Mouse (Mus musculus) C2C12 (cell line): Measurements from ENCODE around the gene Prkra.

Experiments
- CEBPB ChIP-seq: IDR thresholded peaks from one replicate; pipeline ENCODE4 v1.6.1; 2011; ENCODE audit warnings: low read depth, mild to moderate bottlenecking, control low read depth, moderate library complexity
- CTCF ChIP-seq: IDR thresholded peaks from one replicate; pipeline ENCODE4 v1.5.1; 2011; ENCODE audit not compliant: control insufficient read depth, insufficient read depth, insufficient read length
- MYOD1 ChIP-seq: IDR thresholded peaks from one replicate; pipeline ENCODE4 v1.6.1; 2011; ENCODE audit warnings: low read depth; ENCODE audit not compliant: control insufficient read depth, insufficient read length
- MYOG ChIP-seq: IDR thresholded peaks from one replicate; pipeline ENCODE4 v1.6.1; 2011; ENCODE audit not compliant: control insufficient read depth, insufficient read length; ENCODE audit errors: extremely low read depth
- USF1 ChIP-seq: IDR thresholded peaks from one replicate; pipeline ENCODE4 v1.6.1; 2011; ENCODE audit warnings: low read depth, mild to moderate bottlenecking, control low read depth, moderate library complexity

DNA sequence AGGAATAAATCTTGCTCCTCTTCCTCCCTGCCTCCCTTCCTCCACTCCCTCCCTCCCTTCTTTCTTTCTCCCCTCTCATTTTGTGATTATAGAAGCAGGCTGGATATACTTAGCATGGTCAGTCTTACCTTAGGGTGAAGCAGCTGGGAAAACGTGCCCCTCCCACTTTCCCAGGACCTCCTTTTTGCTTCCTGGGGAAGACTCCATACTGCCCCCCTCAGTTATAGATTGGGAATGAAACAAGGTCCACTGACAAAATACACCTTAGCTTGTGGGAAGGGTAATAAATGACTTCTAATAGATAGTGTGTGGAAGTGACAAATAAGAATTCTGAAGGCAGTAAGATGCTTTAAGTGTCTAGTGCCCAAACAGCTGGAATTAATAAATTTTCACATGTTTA lies 8.2 kb upstream of the Prkra start:
- TF ChIP-seq CTCF: no peak
- no peak for TF ChIP-seq USF1
- no peak for TF ChIP-seq MYOD1
- TF ChIP-seq CEBPB: no peak
- TF ChIP-seq MYOG: no peak
